Mouse (Mus musculus): ENCODE measurements around the gene Rassf1. TPM values are rescaled to one million over a fixed set of nuclear protein-coding genes. Genes with fewer than 3 reads are reported as not detected.
"Not testable (repeated sequence)": the region's sequence is repeated elsewhere in the genome, so short reads cannot be mapped to it uniquely, and the experiment has no call there.

The Rassf1 gene
- polyA plus RNA-seq, 1 experiment = 24.4 TPM

- peaks cover 11% of the 10 kb centered on the region for H3K4me1 ChIP-seq (ENCODE audit: control insufficient read depth, insufficient read depth, low read length)
- H3K4me3 ChIP-seq (ENCODE audit: insufficient read depth, low read length) = peak within 1 kb of the TSS; percentile 89
- no peak for TF ChIP-seq CTCF (IDR thresholded peaks at IDR 0.05; ENCODE audit: extremely low read depth, insufficient read depth, low read length)
- no peak for TF ChIP-seq POLR2A (IDR thresholded peaks at IDR 0.05; ENCODE audit: extremely low read depth, insufficient read depth, low read length)
- peak within 1 kb of the TSS; percentile 81 for H3K27ac ChIP-seq (ENCODE audit: insufficient read depth, low read length)
These were observed 16.5 kb downstream of the Rassf1 start, which contains the start of gene Hyal2 for GRCm38 (mm10) chr9:107567702-107568319. Gene Hyal2, plus strand, starts transcription at chr9:107567945.

- H3K27ac ChIP-seq (ENCODE audit: insufficient read depth, low read length) = peak overlapping the region; percentile 81
- no peak for TF ChIP-seq CTCF (IDR thresholded peaks at IDR 0.05; ENCODE audit: extremely low read depth, insufficient read depth, low read length)
- TF ChIP-seq POLR2A (IDR thresholded peaks at IDR 0.05; ENCODE audit: extremely low read depth, insufficient read depth, low read length) = peak; percentile 31; the same call in 1 of the 2 replicates
- peak overlapping the region; percentile 89 for H3K4me3 ChIP-seq (ENCODE audit: insufficient read depth, low read length)
- peaks cover 11% of the 10 kb centered on the region for H3K4me1 ChIP-seq (ENCODE audit: control insufficient read depth, insufficient read depth, low read length)
These were observed 17.2 kb downstream of the Rassf1 start for GRCm38 (mm10) chr9:107568331-107569261.

- no peak for TF ChIP-seq POLR2A (IDR thresholded peaks at IDR 0.05; ENCODE audit: extremely low read depth, insufficient read depth, low read length)
- TF ChIP-seq CTCF (IDR thresholded peaks at IDR 0.05; ENCODE audit: extremely low read depth, insufficient read depth, low read length) = no peak
- Histone ChIP-seq H3K4me3 (ENCODE audit: insufficient read depth, low read length) (peak overlapping the region; percentile 89), H3K27ac (ENCODE audit: insufficient read depth, low read length) (peak overlapping the region; percentile 81; the same call in 1 of the 2 replicates), H3K4me1 (ENCODE audit: control insufficient read depth, insufficient read depth, low read length) (peaks cover 7% of the 10 kb centered on the region)
These were observed 17.9 kb downstream of the Rassf1 start for GRCm38 (mm10) chr9:107569270-107569669.

- Histone ChIP-seq H3K27ac (ENCODE audit: insufficient read depth, low read length) (no peak overlapping the region), H3K4me1 (ENCODE audit: control insufficient read depth, insufficient read depth, low read length) (peaks cover 7% of the 10 kb centered on the region), H3K4me3 (ENCODE audit: insufficient read depth, low read length) (peak overlapping the region; percentile 89)
- TF ChIP-seq POLR2A (IDR thresholded peaks at IDR 0.05; ENCODE audit: extremely low read depth, insufficient read depth, low read length) = no peak
- TF ChIP-seq CTCF (IDR thresholded peaks at IDR 0.05; ENCODE audit: extremely low read depth, insufficient read depth, low read length) = no peak
These were observed 18.7 kb downstream of the Rassf1 start for GRCm38 (mm10) chr9:107570016-107570415.

GRCm38 (mm10) chr9:107570845-107571244 lies 19.5 kb downstream of the Rassf1 start:
- Histone ChIP-seq H3K27ac (ENCODE audit: insufficient read depth, low read length) (no peak overlapping the region), H3K4me1 (ENCODE audit: control insufficient read depth, insufficient read depth, low read length) (peaks cover 7% of the 10 kb centered on the region), H3K4me3 (ENCODE audit: insufficient read depth, low read length) (no peak overlapping the region)
- TF ChIP-seq CTCF (IDR thresholded peaks at IDR 0.05; ENCODE audit: extremely low read depth, insufficient read depth, low read length) (no peak), POLR2A (IDR thresholded peaks at IDR 0.05; ENCODE audit: extremely low read depth, insufficient read depth, low read length) (no peak)

- Histone ChIP-seq H3K4me3 (ENCODE audit: insufficient read depth, low read length) (no peak overlapping the region), H3K27ac (ENCODE audit: insufficient read depth, low read length) (no peak overlapping the region), H3K4me1 (ENCODE audit: control insufficient read depth, insufficient read depth, low read length) (peaks cover 7% of the 10 kb centered on the region)
- TF ChIP-seq POLR2A (IDR thresholded peaks at IDR 0.05; ENCODE audit: extremely low read depth, insufficient read depth, low read length) (no peak), CTCF (IDR thresholded peaks at IDR 0.05; ENCODE audit: extremely low read depth, insufficient read depth, low read length) (no peak)
These were observed 20.4 kb downstream of the Rassf1 start for GRCm38 (mm10) chr9:107571534-107572326.

GRCm38 (mm10) chr9:107572327-107572662 lies 20.9 kb downstream of the Rassf1 start:
- H3K27ac ChIP-seq (ENCODE audit: insufficient read depth, low read length) = no peak overlapping the region
- no peak for TF ChIP-seq POLR2A (IDR thresholded peaks at IDR 0.05; ENCODE audit: extremely low read depth, insufficient read depth, low read length)
- TF ChIP-seq CTCF (IDR thresholded peaks at IDR 0.05; ENCODE audit: extremely low read depth, insufficient read depth, low read length) = no peak
- peaks cover 7% of the 10 kb centered on the region for H3K4me1 ChIP-seq (ENCODE audit: control insufficient read depth, insufficient read depth, low read length)
- H3K4me3 ChIP-seq (ENCODE audit: insufficient read depth, low read length) = no peak overlapping the region

- not testable (repeated sequence) for H3K27ac ChIP-seq (ENCODE audit: insufficient read depth, low read length); H3K4me1 ChIP-seq (ENCODE audit: control insufficient read depth, insufficient read depth, low read length); H3K4me3 ChIP-seq (ENCODE audit: insufficient read depth, low read length)
These were observed 22.4 kb downstream of the Rassf1 start for GRCm38 (mm10) chr9:107573774-107574173.

- H3K27ac ChIP-seq (ENCODE audit: insufficient read depth, low read length) = 0 out of 2 replicates have a peak overlapping the region, but pooled peaks have one; percentile 25
- H3K4me3 ChIP-seq (ENCODE audit: insufficient read depth, low read length) = no peak overlapping the region
- H3K4me1 ChIP-seq (ENCODE audit: control insufficient read depth, insufficient read depth, low read length) = peaks cover 4% of the 10 kb centered on the region; the same call in 1 of the 2 replicates
- TF ChIP-seq POLR2A (IDR thresholded peaks at IDR 0.05; ENCODE audit: extremely low read depth, insufficient read depth, low read length) (no peak), CTCF (IDR thresholded peaks at IDR 0.05; ENCODE audit: extremely low read depth, insufficient read depth, low read length) (no peak)
These were observed 24.4 kb downstream of the Rassf1 start for GRCm38 (mm10) chr9:107575579-107576356.

Measured in cortical plate, adult 2 months (tissue).